Mouse (Mus musculus) cerebellum, adult 18-20 months (tissue): ENCODE data around the gene Nr1h4.

Source experiments
- DNase-seq, 2 experiments: peaks; one replicate each; pipeline ENCODE4 v3.0.0; 2021

Gene Nr1h4

DNA sequence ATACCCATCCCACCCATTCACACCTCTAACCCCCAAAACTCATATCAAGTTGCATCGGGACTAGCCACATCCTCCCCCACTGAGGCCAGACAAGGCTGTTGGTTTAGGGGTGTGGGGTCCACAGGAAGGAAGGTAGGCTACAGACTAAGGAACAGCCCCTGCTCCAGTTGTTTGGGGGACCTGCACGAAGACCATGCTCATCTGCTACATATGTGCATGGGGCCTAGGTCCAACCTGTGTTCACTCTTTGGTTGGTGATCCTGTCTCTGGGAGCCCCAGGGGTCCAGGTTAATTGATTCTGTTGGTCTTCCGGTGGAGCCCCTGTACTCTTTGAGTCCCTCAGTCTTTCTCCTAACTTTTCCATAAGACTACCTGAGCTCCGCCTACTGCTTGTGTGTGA lies 13.0 kb downstream of the Nr1h4 start:
- DNase-seq: no peak

DNA sequence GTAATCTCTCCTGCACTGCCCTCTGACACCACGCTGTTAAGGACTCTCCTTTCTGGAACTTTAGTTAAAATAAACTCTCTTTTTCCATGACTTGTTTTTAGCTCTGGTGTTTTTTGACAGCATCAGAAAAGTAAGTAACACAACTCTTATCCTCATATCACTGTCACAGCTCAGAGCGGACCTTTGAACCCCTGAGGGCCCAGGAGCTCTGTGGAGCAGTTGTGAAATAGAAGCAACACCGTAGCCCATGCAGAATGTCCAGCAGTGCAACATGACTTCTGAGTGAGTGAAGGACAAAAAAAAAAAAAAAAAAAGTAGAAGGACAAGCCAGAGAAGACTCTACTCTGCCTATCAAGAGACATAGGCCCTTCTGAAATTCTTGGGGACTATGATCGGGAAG lies 14.2 kb downstream of the Nr1h4 start:
- DNase-seq: no peak

DNA sequence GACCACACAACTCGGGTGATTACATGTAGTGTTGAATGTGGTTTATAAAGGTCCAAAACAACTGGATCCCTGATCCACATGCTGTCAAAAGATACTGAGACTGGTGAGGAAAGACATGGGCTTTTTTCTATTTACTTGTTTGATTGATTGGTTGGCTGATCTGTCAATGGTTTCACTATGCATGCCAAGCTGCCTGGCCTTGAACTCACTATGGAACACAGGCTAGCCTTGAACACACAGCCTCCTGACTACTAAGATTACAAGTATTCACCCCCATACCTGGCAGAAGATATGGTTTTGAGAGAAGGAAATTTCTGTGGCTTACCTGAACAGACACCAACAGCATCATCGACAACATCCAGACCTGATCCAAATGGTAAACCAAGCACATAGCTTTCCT lies 15.0 kb downstream of the Nr1h4 start:
- no peak for DNase-seq

DNA sequence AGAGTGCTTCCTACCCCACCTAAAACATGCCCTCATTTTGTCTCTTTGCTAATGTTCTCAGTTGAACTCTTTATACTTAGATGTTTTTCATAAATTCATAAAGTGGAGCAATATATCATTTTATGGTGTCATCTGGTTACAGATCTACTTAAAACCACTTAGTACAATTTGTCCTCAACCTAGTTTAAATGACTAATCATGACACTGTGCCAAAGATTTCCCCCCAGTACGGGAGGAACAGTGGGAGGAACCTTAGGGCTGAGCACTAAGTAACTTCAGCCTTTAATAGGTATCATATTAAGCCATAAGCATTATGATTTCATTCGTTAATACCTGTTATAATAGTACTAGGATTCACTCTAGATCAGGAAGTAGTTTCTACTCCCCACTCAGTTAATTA lies 17.6 kb downstream of the Nr1h4 start:
- DNase-seq: no peak

DNA sequence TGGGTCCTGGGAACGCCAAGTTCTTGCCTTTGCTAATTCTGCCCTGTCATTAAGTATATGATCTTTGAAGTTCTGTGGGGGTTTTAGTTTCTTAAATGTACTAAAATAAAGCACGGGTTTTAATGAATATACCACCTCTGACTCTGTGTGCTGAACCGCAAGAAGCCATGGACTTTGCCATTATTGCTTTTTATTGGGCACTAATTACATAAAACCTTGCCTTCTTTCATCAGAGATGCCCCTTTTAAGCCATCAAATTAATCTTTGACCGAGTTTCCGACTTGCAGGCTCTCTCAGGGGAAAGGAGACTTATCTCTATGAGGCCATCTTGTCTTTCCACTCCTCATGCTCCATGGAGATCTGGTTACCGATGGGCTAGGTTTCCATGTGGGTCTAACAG lies 20.8 kb downstream of the Nr1h4 start:
- DNase-seq: no peak

DNA sequence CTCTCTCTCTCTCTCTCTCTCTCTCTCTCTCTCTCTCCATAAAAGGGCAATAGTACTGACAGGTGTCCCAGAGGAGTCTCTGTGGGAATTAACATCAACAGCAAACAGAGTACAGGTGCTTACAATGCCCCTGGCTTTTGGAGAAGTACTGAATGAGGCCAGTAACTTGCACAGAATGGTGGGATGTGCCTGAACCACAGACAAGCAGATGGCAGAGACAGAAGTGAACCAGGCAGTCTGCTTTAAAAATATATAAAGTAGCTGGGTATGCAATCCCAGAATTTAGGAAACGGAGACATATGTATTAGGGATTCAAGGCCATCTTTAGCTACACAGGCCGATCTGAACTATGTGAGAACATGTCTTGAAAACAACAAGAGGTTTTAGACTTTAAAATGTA lies 22.8 kb downstream of the Nr1h4 start:
- no peak for DNase-seq

DNA sequence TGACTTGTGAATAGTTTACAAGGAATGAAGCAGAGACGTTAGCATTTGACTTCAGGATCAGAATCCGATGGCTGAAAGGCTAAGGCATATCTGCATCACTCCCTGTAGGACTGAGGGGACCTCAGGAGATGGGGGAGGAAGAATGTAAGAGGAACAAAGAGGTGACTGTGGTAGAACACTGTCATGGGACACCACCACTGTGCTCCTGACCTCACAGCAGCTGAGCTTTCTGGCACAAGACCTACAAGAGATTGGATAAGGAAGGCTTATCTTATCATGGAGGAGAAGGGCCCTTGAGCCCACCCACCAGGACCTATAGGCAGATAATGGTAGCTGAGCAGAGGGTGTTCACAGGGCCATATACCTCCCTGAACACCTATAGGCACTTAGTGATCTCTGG lies 24.8 kb downstream of the Nr1h4 start:
- DNase-seq: no peak

DNA sequence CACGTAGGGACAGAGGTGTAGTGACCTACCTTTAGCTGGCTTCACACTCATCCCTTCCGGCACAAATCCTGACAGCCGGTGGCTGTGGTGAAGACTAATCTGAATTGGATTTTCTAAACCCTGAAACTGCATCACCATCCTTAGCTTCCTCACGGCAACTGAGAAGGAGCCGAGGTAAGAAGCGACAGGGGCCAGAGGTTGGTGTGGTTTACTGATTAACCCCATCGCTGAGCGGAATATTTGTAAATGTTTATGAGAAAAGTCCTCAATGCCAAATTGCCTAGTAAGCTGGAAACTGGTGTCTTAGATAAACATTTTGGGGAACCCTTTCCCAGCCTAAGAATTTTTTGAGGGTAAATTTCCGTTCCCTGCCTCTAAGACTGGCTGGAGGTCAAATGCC lies 26.9 kb downstream of the Nr1h4 start:
- no peak for DNase-seq

DNA sequence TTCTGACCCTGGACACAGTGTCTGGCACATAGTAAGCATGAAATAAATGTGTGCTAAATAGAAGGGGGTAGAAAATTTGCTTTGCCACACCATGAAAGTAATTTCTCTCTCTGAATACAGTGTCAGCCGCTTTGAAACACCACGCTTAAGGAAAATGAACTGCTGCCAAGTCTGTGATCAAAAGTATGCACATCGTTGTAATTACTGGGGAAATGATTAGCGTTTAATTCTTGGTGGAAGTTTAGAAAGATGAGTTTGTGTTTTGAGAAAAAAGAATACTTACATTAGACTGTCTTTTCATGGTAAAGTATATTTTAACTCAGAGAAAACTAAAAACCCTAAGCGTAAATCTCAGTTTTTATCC lies 27.8 kb downstream of the Nr1h4 start:
- DNase-seq: no peak

DNA sequence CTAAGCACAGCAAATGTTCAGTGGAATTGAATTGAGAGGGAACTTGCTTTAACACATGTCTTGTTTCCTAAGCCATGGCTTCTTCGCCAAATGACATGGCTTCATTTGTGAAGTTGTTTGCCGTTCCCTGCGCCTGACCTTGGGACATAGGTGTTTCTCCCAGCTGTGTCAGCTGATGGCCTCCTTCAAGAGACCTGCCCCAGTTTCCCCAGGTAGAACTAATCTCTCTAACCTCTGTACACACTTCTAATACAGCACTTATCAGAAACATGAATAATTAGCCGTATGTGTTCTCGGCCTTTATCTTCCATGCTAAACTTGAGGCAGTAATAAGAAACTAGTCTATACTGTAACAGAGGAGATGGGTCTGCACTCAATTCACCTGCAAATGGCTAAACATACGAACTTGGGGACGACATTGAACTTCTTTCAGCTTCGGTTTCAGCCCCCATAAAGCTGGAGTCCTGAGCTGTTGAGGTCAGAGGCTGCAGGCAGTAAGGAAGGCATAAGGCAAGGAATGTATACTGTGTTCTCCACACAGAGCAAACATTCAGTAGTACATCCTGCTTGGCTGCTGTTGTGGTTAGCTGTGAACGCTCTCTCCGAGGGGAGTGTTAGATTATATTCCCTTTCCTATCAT lies 28.3 kb downstream of the Nr1h4 start:
- DNase-seq: no peak

DNA sequence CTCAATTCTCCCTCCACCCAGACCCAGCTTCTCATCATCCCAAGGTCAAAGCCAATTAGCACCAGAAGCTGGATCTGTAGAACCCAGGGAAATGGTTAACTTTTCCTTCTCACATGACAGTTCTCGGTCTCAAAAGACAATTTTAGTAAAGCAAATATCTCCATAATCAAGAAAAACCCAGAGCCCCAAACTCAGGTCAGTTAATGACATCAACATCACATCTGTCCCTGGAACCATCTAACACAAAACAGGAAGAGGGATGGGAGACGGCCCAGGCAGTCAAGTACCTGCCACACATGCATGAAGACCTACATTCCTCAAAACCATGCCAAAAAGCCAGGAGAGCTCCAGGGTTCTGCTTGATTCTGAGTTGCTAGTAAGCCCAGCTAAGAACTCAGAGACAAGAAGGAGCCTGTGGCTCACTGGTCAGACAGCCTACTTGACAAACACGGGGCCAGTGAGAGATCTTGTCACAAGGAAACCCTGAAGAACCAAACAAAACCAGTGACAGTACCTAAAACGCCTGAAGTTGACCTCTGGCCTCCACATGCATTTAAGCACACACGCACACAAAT lies 30.3 kb downstream of the Nr1h4 start:
- no peak for DNase-seq

DNA sequence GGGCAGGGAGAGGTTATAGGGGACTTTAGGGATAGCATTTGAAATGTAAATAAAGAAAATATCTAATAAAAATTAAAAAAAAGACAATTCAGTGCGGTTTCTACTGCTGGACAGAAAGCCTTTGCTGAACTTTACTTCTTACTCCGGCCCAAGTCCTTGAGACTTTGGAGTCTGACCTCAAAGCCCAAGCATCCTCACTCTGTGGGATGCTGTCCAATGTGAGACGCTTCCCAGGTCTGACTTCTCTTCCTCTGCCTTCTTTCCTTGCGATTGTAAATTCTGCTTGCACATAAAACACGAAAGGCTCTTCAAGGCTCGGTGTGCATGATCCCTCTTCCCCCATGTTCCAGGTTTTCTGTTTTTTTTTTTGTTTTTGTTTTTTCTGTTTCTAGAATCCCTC lies 31.5 kb downstream of the Nr1h4 start:
- no peak for DNase-seq

DNA sequence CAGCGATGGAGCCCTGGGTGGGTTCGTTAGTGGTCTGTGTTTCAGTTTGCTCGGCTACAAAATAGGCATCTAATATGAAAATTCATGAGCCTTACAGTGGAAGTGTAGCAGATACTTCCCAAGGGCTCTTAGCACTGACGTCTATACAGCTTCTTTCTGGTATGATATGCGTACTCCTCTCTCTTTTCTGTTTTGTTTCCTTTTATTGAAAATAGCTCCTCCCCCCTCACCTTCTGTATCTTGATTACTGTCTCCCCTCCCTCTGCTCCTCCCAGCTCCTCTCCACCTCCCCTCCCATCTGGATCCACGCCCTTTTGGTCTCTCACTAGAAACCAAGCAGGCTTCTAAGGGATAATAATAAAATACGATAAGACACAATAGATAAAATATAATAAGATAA lies 37.8 kb downstream of the Nr1h4 start:
- DNase-seq: no peak

DNA sequence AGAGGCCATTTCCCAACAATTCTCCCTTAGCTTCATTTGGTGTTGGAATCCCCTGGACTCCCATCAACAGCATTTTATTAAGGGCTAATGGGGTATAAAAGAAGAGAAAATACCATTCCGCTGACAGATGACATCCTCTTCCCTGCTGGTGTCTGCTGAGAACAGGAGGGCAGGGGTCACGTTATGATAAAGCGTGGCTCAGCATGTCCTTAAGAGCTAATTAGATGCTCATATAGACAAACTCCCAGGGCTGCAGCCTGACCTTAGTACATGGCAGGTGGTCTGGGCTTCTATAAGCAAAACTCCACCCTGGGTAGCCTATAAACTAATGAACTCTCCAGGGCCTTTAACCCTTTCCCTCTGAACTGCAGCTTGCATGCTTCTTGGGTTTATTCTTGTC lies 42.1 kb downstream of the Nr1h4 start:
- DNase-seq: no peak

DNA sequence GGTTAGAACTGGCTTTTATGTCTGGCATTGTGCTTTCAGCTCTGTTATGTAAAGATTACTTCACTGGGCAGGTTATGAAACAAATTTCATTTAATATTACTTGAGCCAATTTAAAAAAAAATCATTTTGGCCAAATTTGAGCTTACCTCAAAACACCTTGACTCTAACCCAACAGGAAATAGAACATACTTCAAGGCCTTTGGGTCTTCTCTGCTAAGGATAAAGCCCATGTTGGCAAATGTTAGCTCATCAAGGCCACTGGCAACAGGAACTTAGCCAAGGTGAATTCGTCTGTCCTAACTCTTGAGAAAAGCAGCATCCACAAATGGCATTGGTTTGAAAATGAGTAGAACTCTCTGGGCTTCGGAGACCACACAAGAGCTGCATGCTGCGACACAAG lies 43.1 kb downstream of the Nr1h4 start:
- no peak for DNase-seq

DNA sequence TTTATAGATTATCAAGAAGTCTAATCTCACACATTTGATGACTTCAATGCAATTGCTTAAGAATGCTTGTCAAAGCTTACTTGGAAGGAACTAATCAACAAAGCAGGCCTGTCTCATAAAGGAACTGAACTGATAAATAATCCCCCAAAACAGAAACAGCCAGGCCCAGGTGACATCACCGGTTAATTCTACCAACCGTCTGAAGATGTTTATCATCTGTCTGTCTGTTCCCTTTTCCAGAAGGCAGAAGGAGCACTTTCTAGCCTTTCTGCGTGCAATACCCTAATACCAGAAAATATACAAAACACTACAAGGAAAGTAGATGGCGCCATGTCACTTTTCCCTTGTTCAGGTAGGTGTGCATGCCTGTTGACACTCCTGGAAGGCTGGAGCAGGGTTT lies 43.9 kb downstream of the Nr1h4 start:
- no peak for DNase-seq

DNA sequence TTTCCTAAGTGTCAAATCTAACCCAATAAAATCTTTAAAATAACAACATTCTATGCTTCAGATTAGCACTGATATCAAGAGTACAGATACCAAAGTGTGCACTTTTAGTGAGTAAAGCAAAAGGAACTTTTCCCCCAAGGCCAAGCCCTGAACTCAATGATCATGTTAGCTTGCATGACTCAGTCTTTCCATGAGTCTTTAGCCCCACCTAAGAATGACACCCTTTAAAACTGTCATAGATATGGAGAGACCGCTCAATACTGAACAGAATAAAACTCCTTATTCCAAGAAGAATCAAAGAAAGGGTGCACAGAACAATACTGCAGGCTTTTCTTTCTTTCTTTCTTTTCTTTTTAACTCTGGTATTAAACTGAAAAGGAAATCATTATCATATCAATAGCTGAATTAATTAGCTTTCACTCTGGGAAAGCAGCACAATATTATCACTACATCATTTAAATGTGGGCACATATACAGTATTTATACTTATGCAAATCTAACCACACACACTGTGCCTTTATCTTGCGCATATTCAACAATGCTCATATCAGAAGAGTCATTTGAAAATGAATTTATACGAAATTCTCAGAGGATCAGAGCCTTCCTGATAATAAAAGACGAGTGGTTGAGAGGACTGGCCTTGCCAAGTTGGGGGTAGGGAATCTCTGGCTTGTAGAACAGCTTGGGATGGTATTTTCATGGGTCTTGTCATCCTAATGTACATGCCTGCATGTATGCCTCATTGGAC lies 46.2 kb downstream of the Nr1h4 start:
- no peak for DNase-seq

DNA sequence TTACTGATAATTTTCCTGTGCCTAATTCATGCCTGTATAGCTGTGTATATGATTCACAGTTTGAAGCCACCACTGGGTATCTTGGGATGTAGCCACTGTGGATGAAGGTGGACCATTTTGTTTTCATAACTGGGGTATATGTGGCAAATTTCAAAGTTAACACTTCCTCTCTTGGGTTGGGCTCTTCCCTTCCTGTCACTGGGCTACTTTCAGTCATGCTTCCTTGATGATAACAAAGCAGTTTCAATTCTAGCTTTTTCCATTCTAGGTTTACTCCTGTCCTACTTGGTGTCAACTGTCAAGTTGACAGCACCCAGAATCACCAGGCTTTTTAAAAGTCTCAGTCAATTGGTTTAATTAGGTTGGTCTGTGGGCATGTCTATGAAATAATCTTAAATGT lies 48.5 kb downstream of the Nr1h4 start:
- DNase-seq: no peak

DNA sequence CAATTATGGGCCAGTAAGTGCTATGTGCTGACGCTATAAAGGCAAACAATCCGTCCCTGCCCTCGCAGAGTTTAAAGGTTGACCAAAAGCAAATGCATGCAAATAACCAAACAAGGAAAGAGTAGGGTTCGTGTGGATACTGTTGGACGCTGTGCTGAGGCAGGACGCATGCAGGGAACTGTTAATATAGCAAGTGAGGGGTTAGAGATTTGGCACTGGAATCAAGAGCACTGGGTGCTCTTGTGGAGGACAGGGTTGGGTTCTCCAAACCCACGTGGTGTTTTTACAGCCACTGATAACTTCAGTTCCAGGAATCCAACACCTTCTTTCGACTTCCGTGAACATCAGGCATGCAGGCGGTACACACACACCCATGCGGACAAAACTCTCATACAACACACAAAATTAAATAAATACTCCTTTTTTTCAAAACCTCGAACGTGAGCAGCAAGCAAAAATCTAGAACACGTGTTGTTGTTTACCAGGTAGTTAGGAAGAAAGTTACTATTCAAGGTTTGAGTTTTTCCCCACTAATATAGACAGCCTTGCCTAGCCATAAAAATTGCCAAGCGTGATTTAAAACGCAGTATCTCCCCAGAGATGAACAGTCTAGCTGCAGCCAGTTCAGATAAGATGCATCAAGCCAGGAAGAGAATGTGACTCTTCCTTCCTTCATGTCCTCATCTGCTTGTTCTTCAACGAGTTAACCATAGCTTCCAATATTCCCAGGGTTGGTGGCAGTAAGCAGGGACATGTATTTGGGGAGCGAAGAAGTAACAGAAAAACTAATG lies 49.4 kb downstream of the Nr1h4 start:
- DNase-seq: no peak

DNA sequence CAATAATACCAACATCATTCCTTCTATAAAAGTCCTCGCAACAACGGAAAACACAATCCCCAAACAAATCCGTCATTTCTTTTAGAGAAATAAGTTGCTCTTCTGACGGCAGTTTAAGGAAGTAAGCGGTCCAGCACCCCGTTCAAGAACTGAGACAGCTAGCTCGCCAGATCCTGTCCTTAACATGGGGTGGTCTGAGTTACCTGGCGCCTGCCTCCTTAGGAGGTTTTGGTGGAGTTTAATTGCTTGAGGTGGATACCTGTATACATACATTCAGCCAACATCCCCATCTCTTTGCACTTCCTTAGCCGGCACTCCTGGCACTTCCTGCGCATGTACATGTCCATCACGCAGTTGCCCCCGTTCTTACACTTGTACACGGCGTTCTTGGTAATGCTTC lies 50.3 kb downstream of the Nr1h4 start:
- DNase-seq: no peak

DNA sequence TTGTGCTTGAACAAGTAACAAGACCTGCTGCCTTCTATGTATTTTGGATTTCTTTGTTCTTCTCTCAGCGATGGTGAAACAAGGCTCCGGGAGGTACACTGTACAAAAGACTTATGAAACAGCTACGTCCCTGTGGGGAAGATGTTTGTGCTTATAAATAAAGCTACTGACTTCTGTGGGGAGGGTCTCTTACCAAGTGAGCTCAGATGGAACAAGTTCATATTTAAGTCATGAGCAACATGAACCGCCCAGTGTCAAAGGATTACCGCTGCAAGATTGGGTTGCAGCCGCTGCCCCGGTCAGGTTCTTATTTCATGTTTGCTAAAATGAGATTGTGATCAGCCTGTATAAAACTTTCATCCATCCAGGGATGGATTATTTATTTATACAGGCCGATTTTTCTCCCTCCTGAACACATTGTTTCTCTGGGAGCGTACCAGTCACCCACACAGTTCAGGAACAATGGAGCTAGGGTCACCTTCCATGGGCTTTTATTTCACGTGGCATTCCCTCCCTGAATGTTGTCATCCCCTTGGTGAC lies 51.2 kb downstream of the Nr1h4 start:
- DNase-seq: no peak

DNA sequence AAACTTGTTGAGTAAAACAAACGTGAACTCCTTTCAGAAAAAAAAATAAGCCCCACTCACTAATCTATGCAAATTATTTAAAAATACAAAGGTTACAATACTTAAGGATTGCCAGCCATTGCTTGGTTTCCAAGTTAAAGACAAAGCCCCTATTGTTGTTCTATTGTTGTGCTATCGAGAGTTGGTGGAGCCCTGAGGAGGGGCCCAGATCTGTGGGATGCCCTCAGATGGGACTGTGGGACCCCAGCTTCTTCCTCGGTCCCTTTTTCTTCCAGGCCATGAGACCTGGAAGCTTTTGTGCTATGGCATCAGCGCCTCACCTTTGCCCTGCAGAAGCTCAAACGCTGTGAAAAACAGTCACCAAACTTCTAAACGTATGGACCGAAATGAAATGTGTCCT lies 51.7 kb downstream of the Nr1h4 start:
- no peak for DNase-seq

DNA sequence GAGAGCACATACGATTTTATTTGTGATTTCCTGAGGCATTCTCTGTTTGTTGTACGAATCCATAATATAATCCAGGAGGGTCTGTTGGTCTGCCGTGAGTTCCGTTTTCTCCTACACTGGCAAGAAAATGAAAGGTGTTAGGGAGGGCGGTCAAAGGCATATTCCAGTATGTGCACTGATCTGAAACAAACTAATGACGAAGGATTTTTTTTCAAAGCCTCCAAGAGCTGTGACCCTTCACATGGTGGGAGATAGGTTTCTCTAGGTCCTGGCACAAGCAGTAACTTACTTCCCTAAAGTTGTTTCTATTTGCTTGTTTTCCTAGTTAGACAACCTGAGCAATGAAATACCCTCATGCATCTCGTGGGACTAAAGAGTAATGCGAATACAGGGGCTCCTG lies 54.6 kb downstream of the Nr1h4 start:
- DNase-seq: no peak
